Mouse (Mus musculus): ENCODE data around the gene Ttc28. TPM values are rescaled to one million over a fixed set of nuclear protein-coding genes. Genes with fewer than 3 reads are reported as not detected.

Gene Ttc28
- polyA plus RNA-seq, 1 experiment from 2014 or later, result 12.1 TPM

DNA sequence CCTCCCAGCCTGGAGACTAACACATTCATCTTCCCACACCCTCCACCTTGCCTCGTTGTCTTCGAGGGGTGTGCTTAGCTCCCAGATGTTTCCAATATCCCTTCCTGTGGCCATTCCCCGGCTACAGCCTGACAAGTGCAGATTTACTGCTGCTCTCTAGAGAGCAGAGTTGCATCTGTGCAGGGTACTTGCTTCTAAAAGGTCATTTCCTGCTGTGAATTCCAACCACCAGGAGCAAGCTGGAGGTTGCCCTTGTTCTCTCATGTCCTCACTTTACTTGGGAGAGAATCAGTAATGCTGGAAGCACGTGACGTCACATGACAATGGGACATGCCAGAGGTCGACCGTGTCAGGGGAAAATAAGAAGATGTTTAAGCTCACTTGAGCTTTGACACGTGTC lies 131.7 kb downstream of the Ttc28 start:
- 4% methylated on average over 8 of the region's 8 CpGs for WGBS

DNA sequence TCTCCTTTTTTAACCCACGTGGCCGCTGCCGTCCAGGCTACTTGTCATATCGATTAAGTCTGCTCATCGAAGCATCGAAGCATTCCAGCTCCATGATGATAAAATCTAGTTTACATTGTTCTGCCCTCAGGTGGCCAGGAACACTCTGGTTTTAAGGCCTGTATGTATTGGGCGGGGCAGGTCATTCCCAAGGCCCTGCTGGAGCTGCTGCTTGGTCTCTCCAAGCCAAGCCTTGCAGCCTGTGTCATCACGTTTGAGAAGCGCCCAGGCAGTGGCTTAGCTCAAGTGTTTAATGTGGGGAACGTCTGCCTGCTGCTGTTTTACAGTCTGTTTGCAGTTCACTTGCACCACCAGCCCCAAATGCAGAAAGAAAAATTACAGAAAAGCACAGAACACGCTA lies 132.5 kb downstream of the Ttc28 start:
- no peaks in the 10 kb centered on the region for H3K27me3 ChIP-seq (ENCODE audit: insufficient read depth, low read length)
- no peak overlapping the region for H3K4me3 ChIP-seq (ENCODE audit: low read length)
- 48% methylated on average over 11 of the region's 11 CpGs for WGBS
- no peak for ATAC-seq (ENCODE audit: low FRiP score, low TSS enrichment)
- H3K9me3 ChIP-seq (ENCODE audit: low read length), result peaks cover 6% of the 10 kb centered on the region; the same call in 1 of the 2 replicates
- peak overlapping the region; percentile 25; the same call in 1 of the 2 replicates for H3K27ac ChIP-seq (ENCODE audit: low read length)
- no peaks in the 10 kb centered on the region for H3K36me3 ChIP-seq (ENCODE audit: insufficient read depth, low read length)
- H3K4me1 ChIP-seq (ENCODE audit: insufficient read depth, low read length), result peaks cover 37% of the 10 kb centered on the region
- no peak overlapping the region for H3K9ac ChIP-seq (replicated peaks; ENCODE audit: low read length)
- H3K4me2 ChIP-seq (replicated peaks; ENCODE audit: low read depth, low read length), result no peak overlapping the region

More for the DNA sequence above, 131.7 kb downstream of the Ttc28 start:
- Histone ChIP-seq H3K4me2 (replicated peaks; ENCODE audit: low read depth, low read length) (0 out of 2 replicates have a peak overlapping the region, but pooled peaks have one; percentile 8), H3K27ac (ENCODE audit: low read length) (peak overlapping the region; percentile 68), H3K36me3 (ENCODE audit: insufficient read depth, low read length) (no peaks in the 10 kb centered on the region), H3K9ac (replicated peaks; ENCODE audit: low read length) (no peak overlapping the region), H3K27me3 (ENCODE audit: insufficient read depth, low read length) (no peaks in the 10 kb centered on the region), H3K4me1 (ENCODE audit: insufficient read depth, low read length) (peaks cover 38% of the 10 kb centered on the region), H3K4me3 (ENCODE audit: low read length) (no peak overlapping the region), H3K9me3 (ENCODE audit: low read length) (peaks cover 6% of the 10 kb centered on the region; the same call in 1 of the 2 replicates)
- ATAC-seq (ENCODE audit: low FRiP score, low TSS enrichment), result peak; percentile 87

DNA sequence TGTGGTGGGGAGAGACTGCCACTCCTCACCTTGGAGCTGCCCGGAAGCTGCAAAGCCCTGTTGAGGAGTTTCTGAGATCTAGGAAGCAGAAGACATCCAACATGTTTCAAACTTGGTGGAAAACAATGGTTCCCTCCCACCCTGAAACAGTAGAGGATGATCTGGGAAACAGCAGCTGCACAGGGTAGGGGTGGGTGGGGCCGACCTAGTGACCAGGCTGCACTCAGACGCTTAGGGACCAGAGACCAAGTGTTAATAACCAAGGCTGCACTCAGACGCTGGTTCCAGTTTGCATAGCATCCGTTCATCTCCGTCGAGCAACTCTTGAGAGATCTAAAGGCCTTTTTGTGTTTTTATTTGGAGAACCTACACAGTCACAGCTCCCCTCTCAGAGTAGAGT lies 133.0 kb downstream of the Ttc28 start:
- H3K36me3 ChIP-seq (ENCODE audit: insufficient read depth, low read length), result no peaks in the 10 kb centered on the region
- 29% methylated on average over 7 of the region's 7 CpGs for WGBS
- no peak overlapping the region for H3K9ac ChIP-seq (replicated peaks; ENCODE audit: low read length)
- H3K27ac ChIP-seq (ENCODE audit: low read length), result peak overlapping the region; percentile 25; the same call in 1 of the 2 replicates
- H3K4me3 ChIP-seq (ENCODE audit: low read length), result no peak overlapping the region
- H3K27me3 ChIP-seq (ENCODE audit: insufficient read depth, low read length), result no peaks in the 10 kb centered on the region
- peaks cover 6% of the 10 kb centered on the region; the same call in 1 of the 2 replicates for H3K9me3 ChIP-seq (ENCODE audit: low read length)
- H3K4me1 ChIP-seq (ENCODE audit: insufficient read depth, low read length), result peaks cover 38% of the 10 kb centered on the region
- ATAC-seq (ENCODE audit: low FRiP score, low TSS enrichment), result no peak
- no peak overlapping the region for H3K4me2 ChIP-seq (replicated peaks; ENCODE audit: low read depth, low read length)

DNA sequence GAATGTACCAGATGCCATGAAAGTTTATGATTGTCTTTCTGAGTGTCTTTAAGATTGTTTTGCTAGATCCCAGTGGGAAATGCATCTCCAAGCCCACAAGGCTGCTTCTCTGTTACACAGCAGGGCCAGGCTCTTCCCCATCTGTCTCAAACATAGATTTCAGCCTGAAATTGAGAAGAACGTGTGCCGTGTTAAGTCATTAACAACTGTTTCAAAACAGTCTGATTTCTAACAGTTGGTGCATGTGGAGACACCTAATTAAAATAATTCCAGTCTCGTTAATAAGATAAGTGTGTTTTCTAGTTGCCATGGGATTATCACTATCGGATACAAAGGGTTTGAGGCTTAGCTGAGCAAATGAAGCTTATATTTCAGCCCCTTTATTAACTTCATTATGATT lies 135.4 kb downstream of the Ttc28 start:
- Histone ChIP-seq H3K27ac (ENCODE audit: low read length) (no peak overlapping the region), H3K4me1 (ENCODE audit: insufficient read depth, low read length) (peaks cover 37% of the 10 kb centered on the region), H3K9me3 (ENCODE audit: low read length) (peaks cover 2% of the 10 kb centered on the region; the same call in 1 of the 2 replicates), H3K36me3 (ENCODE audit: insufficient read depth, low read length) (no peaks in the 10 kb centered on the region), H3K4me2 (replicated peaks; ENCODE audit: low read depth, low read length) (no peak overlapping the region), H3K27me3 (ENCODE audit: insufficient read depth, low read length) (no peaks in the 10 kb centered on the region), H3K9ac (replicated peaks; ENCODE audit: low read length) (no peak overlapping the region), H3K4me3 (ENCODE audit: low read length) (no peak overlapping the region)
- no peak for ATAC-seq (ENCODE audit: low FRiP score, low TSS enrichment)
- WGBS, result 72% methylated on average over 4 of the region's 4 CpGs

DNA sequence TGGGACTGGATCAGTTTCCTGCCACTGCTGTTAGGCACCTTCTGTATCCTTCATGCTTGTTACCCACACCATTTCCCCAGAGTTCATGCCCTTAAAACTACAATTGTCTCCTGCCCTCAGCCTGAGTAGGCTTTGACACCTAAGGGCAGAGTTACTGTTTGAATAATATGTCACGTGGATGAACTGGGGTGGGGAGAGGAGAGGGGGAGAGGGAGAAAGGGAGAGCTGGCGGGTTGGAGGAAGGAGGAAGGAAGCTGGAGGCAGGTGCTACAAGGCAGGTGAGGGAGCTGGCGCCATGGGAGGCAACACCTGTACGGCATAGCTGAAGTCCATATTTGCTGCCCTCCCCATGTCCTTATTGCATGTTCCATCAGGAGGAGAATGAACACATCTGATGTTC lies 137.7 kb downstream of the Ttc28 start:
- no peaks in the 10 kb centered on the region for H3K36me3 ChIP-seq (ENCODE audit: insufficient read depth, low read length)
- WGBS, result 52% methylated on average over 4 of the region's 4 CpGs
- no peak overlapping the region for H3K4me2 ChIP-seq (replicated peaks; ENCODE audit: low read depth, low read length)
- H3K4me3 ChIP-seq (ENCODE audit: low read length), result no peak overlapping the region
- H3K9ac ChIP-seq (replicated peaks; ENCODE audit: low read length), result no peak overlapping the region
- H3K27ac ChIP-seq (ENCODE audit: low read length), result no peak overlapping the region
- peaks cover 18% of the 10 kb centered on the region for H3K4me1 ChIP-seq (ENCODE audit: insufficient read depth, low read length)
- no peaks in the 10 kb centered on the region for H3K9me3 ChIP-seq (ENCODE audit: low read length)
- H3K27me3 ChIP-seq (ENCODE audit: insufficient read depth, low read length), result no peaks in the 10 kb centered on the region
- ATAC-seq (ENCODE audit: low FRiP score, low TSS enrichment), result no peak

DNA sequence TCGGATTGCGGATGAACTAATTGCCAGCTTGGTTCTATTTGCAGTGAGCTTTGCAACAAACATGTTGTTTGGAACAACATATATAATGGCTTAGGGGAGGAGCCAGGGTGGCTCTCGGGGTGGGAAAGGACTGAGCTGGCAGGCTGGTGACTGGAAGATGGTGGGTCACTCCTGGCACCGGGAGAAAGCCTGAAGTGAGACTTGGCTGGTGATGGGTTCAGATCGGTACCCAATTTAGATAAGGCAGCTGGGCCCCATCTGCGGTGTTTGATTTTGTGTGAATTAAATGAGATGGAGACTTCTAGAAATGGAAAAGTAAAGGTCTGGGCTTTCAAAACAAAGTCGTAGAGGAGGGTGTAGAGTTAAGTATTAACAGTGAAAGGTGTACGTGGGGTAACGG lies 142.7 kb downstream of the Ttc28 start:
- ATAC-seq (ENCODE audit: low FRiP score, low TSS enrichment), result no peak
- H3K27me3 ChIP-seq (ENCODE audit: insufficient read depth, low read length), result no peaks in the 10 kb centered on the region
- H3K4me2 ChIP-seq (replicated peaks; ENCODE audit: low read depth, low read length), result no peak overlapping the region
- H3K4me1 ChIP-seq (ENCODE audit: insufficient read depth, low read length), result peaks cover 41% of the 10 kb centered on the region
- no peaks in the 10 kb centered on the region for H3K36me3 ChIP-seq (ENCODE audit: insufficient read depth, low read length)
- no peak overlapping the region for H3K4me3 ChIP-seq (ENCODE audit: low read length)
- no peak overlapping the region for H3K9ac ChIP-seq (replicated peaks; ENCODE audit: low read length)
- H3K9me3 ChIP-seq (ENCODE audit: low read length), result no peaks in the 10 kb centered on the region
- H3K27ac ChIP-seq (ENCODE audit: low read length), result no peak overlapping the region
- 82% methylated on average over 9 of the region's 9 CpGs for WGBS

DNA sequence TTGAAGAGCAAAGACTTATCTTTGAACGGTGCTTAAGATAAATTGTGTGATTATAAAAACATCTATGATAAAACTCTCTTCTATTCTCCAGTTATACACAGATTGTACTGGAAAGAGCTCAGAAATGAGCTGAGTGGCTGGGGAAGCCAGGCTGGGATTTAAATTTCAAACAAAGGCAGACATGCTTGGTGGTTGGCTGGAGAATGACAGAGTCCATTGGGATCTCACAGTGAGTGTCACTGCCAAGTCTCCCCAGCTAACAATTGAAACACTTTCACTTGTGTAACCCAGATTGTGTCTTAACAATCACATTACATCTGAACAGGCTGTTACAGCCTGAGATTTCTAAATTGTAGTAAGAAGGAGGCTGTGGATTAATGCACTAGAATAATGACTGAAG lies 143.3 kb downstream of the Ttc28 start:
- Histone ChIP-seq H3K4me2 (replicated peaks; ENCODE audit: low read depth, low read length) (no peak overlapping the region), H3K9me3 (ENCODE audit: low read length) (no peaks in the 10 kb centered on the region), H3K4me3 (ENCODE audit: low read length) (no peak overlapping the region), H3K9ac (replicated peaks; ENCODE audit: low read length) (no peak overlapping the region), H3K27me3 (ENCODE audit: insufficient read depth, low read length) (no peaks in the 10 kb centered on the region), H3K4me1 (ENCODE audit: insufficient read depth, low read length) (peaks cover 44% of the 10 kb centered on the region), H3K36me3 (ENCODE audit: insufficient read depth, low read length) (no peaks in the 10 kb centered on the region), H3K27ac (ENCODE audit: low read length) (no peak overlapping the region)
- ATAC-seq (ENCODE audit: low FRiP score, low TSS enrichment), result no peak
- 73% methylated on average over 1 of the region's 1 CpGs for WGBS

DNA sequence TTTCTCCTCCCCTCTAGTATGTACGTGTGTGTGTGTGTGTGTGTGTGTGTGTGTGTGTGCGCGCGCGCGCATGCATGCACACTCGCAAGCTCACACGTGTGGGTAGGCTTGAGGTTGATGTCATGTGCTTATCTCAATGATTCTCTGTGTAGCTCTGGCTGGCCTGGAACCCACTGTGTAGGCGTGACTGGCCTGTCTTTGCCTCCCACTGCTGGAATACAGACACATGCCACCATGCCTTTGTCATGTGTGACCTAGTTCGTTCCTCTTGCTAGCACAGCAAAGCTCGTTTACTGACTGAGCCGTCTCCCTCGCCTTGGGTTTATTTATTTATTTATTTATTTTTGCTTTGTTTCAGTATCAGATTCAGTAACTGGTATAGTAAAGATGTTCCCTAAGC lies 145.0 kb downstream of the Ttc28 start:
- Histone ChIP-seq H3K4me2 (replicated peaks; ENCODE audit: low read depth, low read length) (no peak overlapping the region), H3K4me1 (ENCODE audit: insufficient read depth, low read length) (peaks cover 46% of the 10 kb centered on the region), H3K4me3 (ENCODE audit: low read length) (no peak overlapping the region), H3K27ac (ENCODE audit: low read length) (no peak overlapping the region), H3K36me3 (ENCODE audit: insufficient read depth, low read length) (no peaks in the 10 kb centered on the region), H3K9me3 (ENCODE audit: low read length) (no peaks in the 10 kb centered on the region), H3K9ac (replicated peaks; ENCODE audit: low read length) (no peak overlapping the region), H3K27me3 (ENCODE audit: insufficient read depth, low read length) (no peaks in the 10 kb centered on the region)
- 76% methylated on average over 13 of the region's 13 CpGs for WGBS
- peak; percentile 49; the same call in 1 of the 2 replicates for ATAC-seq (ENCODE audit: low FRiP score, low TSS enrichment)

DNA sequence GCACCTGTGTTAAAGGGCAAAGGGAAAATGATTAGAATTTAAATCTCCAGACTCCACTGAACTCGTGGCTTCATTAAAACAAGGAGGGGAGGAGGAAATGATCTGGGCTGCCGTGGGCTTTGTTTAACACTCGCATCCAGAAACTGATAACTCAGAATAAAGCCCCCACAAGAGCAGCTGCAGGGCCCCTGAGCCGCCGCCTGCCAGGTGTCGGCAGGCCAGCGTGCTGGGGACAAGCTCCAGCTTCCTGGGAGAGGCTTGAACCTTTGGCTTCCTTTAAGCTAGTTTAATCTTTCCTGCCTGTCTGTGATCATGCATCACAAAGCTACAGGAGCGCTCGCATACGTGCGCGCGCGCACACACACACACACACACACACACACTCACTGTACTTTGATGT lies 145.9 kb downstream of the Ttc28 start:
- no peak overlapping the region for H3K9ac ChIP-seq (replicated peaks; ENCODE audit: low read length)
- H3K27me3 ChIP-seq (ENCODE audit: insufficient read depth, low read length), result no peaks in the 10 kb centered on the region
- no peaks in the 10 kb centered on the region for H3K9me3 ChIP-seq (ENCODE audit: low read length)
- H3K4me1 ChIP-seq (ENCODE audit: insufficient read depth, low read length), result peaks cover 44% of the 10 kb centered on the region
- no peak overlapping the region for H3K4me2 ChIP-seq (replicated peaks; ENCODE audit: low read depth, low read length)
- no peaks in the 10 kb centered on the region for H3K36me3 ChIP-seq (ENCODE audit: insufficient read depth, low read length)
- H3K27ac ChIP-seq (ENCODE audit: low read length), result no peak overlapping the region
- no peak overlapping the region for H3K4me3 ChIP-seq (ENCODE audit: low read length)
- ATAC-seq (ENCODE audit: low FRiP score, low TSS enrichment), result no peak
- 50% methylated on average over 14 of the region's 14 CpGs for WGBS

DNA sequence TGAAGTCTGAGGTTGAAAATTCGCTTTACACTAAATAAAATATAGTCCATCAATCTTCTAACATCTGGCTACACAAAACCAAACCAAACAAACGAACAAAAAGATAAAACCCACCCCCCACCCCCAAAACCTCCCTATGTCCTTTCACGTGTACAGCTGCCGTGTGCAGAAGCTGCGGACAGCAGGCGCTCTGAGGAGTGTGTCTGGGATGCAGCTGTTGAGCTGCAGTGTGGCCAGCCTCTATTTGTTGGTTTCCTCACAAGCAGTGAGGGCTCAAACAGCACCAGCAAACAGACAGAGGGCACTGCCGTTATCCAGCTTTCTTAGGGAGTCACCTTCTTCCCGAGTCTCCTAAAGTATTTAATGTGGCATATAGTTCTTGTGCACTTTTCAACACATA lies 146.6 kb downstream of the Ttc28 start:
- no peak overlapping the region for H3K4me3 ChIP-seq (ENCODE audit: low read length)
- no peak overlapping the region for H3K4me2 ChIP-seq (replicated peaks; ENCODE audit: low read depth, low read length)
- H3K4me1 ChIP-seq (ENCODE audit: insufficient read depth, low read length), result peaks cover 44% of the 10 kb centered on the region
- H3K27me3 ChIP-seq (ENCODE audit: insufficient read depth, low read length), result no peaks in the 10 kb centered on the region
- no peak overlapping the region for H3K9ac ChIP-seq (replicated peaks; ENCODE audit: low read length)
- no peak for ATAC-seq (ENCODE audit: low FRiP score, low TSS enrichment)
- no peaks in the 10 kb centered on the region for H3K36me3 ChIP-seq (ENCODE audit: insufficient read depth, low read length)
- 54% methylated on average over 8 of the region's 8 CpGs for WGBS
- no peak overlapping the region for H3K27ac ChIP-seq (ENCODE audit: low read length)
- no peaks in the 10 kb centered on the region for H3K9me3 ChIP-seq (ENCODE audit: low read length)

Data from kidney, embryonic 16.5 days (tissue).